Mouse (Mus musculus) heart, embryonic 12.5 days (tissue): ENCODE results near the gene Ipo7. TPM values are rescaled to one million over a fixed set of nuclear protein-coding genes. Genes with fewer than 3 reads are reported as not detected.
"Not testable (repeated sequence)": the region's sequence is repeated elsewhere in the genome, so short reads cannot be mapped to it uniquely, and the experiment has no call there.

ENCODE experiments used
- ATAC-seq: fragments of 200-750 bp; cut with Nextera tagmentation; 2 replicates; pipeline ENCODE4 v1.8.0; 2017; ENCODE audit warnings: moderate TSS enrichment, moderate library complexity; ENCODE audit not compliant: insufficient number of reproducible peaks, low FRiP score
- H3K27ac ChIP-seq: fragments of 300-500 bp; sonication (generic); 2 replicates; pipeline ENCODE4 v1.5.1; 2016; ENCODE audit warnings: mild to moderate bottlenecking, moderate library complexity; ENCODE audit not compliant: poor library complexity, severe bottlenecking
- H3K27me3 ChIP-seq: fragments of 300-500 bp; sonication (generic); replicated peaks from 2 replicates; pipeline ENCODE4 v1.6.1; 2016; ENCODE audit warnings: mild to moderate bottlenecking, moderate library complexity
- H3K36me3 ChIP-seq: fragments of 300-500 bp; sonication (generic); 2 replicates; pipeline ENCODE4 v1.6.1; 2016; ENCODE audit warnings: mild to moderate bottlenecking, moderate library complexity
- H3K4me1 ChIP-seq: fragments of 300-500 bp; sonication (generic); replicated peaks from 2 replicates; pipeline ENCODE4 v1.6.1; 2016; ENCODE audit warnings: mild to moderate bottlenecking
- H3K4me2 ChIP-seq: fragments of 300-500 bp; sonication (generic); 2 replicates; pipeline ENCODE4 v1.6.1; 2016; ENCODE audit warnings: mild to moderate bottlenecking, moderate library complexity
- H3K4me3 ChIP-seq: fragments of 300-500 bp; sonication (generic); 2 replicates; pipeline ENCODE4 v1.5.1; 2016; ENCODE audit warnings: mild to moderate bottlenecking
- H3K9ac ChIP-seq: fragments of 300-500 bp; sonication (generic); 2 replicates; pipeline ENCODE4 v1.6.1; 2016; ENCODE audit warnings: mild to moderate bottlenecking, moderate library complexity
- H3K9me3 ChIP-seq: fragments of 300-500 bp; sonication (generic); replicated peaks from 2 replicates; pipeline ENCODE4 v1.6.1; 2016; ENCODE audit warnings: mild to moderate bottlenecking, moderate library complexity
- WGBS: fragments of 180-500 bp; shearing (Covaris S2); methylation state at CpG from one replicate; pipeline ENCODE4 v1.1.7; 2016; 5-methylcytosine and 5-hydroxymethylcytosine counted together
- polyA plus RNA-seq: library from polyadenylated mRNA; unstranded; fragments of >200 nt; fragmentation: Nextera tagmentation; extraction: Ambion mirVana; gene quantifications from 2 replicates; pipeline ENCODE4 v1.2.1, GENCODE M21; 2016

Ipo7 gene
- 43.8 and 43.9 TPM in 2 replicates for polyA plus RNA-seq

DNA sequence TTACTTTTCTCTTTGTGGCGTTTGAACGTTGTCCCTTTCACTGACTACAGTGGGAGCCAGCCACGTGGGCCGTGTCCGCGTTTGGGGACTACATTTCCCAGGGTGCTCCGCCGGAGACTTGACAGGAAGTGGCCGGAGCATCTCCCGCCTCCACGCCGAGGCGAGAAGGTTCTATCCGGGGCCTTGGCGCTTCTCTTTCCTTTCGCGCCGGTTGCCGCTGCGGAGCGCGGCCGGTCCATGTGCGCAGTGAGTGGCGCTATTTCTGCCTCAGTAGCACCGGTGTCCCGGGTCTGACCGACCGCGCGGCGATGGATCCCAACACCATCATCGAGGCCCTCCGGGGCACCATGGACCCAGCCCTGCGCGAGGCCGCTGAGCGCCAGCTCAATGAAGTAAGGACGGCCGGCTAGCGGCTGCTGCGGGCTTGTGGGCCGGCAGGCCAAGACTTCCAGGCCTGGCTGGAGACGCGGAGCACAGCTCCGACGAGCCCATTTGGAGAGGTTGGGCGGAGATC lies at the start of gene Ipo7:
Gene Ipo7, plus strand, starts transcription at position 158 of the 514 bp plus-strand sequence.
- H3K27ac ChIP-seq = peak within 1 kb of the TSS; percentile 90
- ATAC-seq = peak; percentile 96
- H3K9ac ChIP-seq = peak within 1 kb of the TSS; percentile 90
- H3K4me2 ChIP-seq = peak within 1 kb of the TSS; percentile 79
- H3K4me3 ChIP-seq = peak within 1 kb of the TSS; percentile 86
- H3K9me3 ChIP-seq = no peaks in the 10 kb centered on the region
- H3K36me3 ChIP-seq = no peaks in the 10 kb centered on the region
- no peaks in the 10 kb centered on the region for H3K27me3 ChIP-seq
- H3K4me1 ChIP-seq = peaks cover 6% of the 10 kb centered on the region; the same call in 1 of the 2 replicates
- WGBS = under 1% methylated on average over 48 of the region's 48 CpGs

DNA sequence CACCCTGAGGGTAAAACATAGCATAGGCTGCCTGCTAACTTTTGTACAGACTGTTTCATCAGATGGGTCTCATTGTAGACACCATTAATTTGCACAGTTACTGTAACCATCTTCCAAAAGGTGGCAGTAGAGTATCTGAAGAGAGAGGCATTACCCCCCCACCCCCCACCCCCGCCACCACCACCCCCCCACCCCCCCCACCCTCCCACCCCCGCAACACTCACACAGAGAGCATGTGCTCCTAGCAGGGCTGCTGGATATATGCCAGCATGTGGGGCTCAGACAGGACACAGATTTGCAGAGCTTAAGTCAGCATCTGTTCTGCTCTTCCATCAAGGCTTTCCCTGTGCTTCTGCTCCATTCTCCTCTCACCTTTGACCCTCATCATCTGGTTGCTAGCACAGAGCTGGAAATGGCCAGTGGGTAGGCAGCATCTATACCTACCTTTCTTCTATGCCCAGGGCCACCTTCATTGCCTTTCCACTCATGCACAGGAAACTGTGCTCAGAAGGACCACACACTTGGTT lies 49.1 kb upstream of the Ipo7 start:
- Histone ChIP-seq H3K9me3 (no peaks in the 10 kb centered on the region), H3K27ac (peak overlapping the region; percentile 51), H3K9ac (no peak overlapping the region), H3K27me3 (no peaks in the 10 kb centered on the region), H3K4me2 (no peak overlapping the region), H3K36me3 (peaks cover 9% of the 10 kb centered on the region), H3K4me1 (peaks cover 18% of the 10 kb centered on the region), H3K4me3 (no peak overlapping the region)
- ATAC-seq = peak; percentile 64; the same call in 1 of the 2 replicates
- WGBS = 0% methylated on average over 2 of the region's 2 CpGs

- Histone ChIP-seq H3K9ac (no peak overlapping the region), H3K27me3 (no peaks in the 10 kb centered on the region), H3K4me1 (peaks cover 18% of the 10 kb centered on the region), H3K9me3 (no peaks in the 10 kb centered on the region), H3K4me3 (no peak overlapping the region), H3K4me2 (no peak overlapping the region), H3K27ac (peak overlapping the region; percentile 51), H3K36me3 (peaks cover 9% of the 10 kb centered on the region)
- ATAC-seq = no peak
These were observed 48.5 kb upstream of the Ipo7 start for GRCm38 (mm10) chr7:109969542-109969941.

- Histone ChIP-seq H3K36me3 (peaks cover 54% of the 10 kb centered on the region), H3K9me3 (no peaks in the 10 kb centered on the region), H3K4me3 (no peak overlapping the region), H3K4me2 (no peak overlapping the region), H3K27ac (no peak overlapping the region), H3K9ac (no peak overlapping the region), H3K4me1 (no peaks in the 10 kb centered on the region), H3K27me3 (no peaks in the 10 kb centered on the region)
- no peak for ATAC-seq
- WGBS = 93% methylated on average over 6 of the region's 6 CpGs
These were observed 41.9 kb upstream of the Ipo7 start for GRCm38 (mm10) chr7:109975966-109976715.

GRCm38 (mm10) chr7:109977131-109977530 lies 40.9 kb upstream of the Ipo7 start:
- not testable (repeated sequence) for H3K27me3 ChIP-seq
- peaks cover 60% of the 10 kb centered on the region for H3K36me3 ChIP-seq
- WGBS = 63% methylated on average over 5 of the region's 5 CpGs

GRCm38 (mm10) chr7:109984608-109985007 lies 33.5 kb upstream of the Ipo7 start:
- WGBS = 81% methylated on average over 5 of the region's 5 CpGs
- not testable (repeated sequence) for H3K27ac ChIP-seq, H3K9ac ChIP-seq, H3K27me3 ChIP-seq, ATAC-seq, H3K9me3 ChIP-seq, H3K4me1 ChIP-seq, H3K4me3 ChIP-seq
- peaks cover 24% of the 10 kb centered on the region for H3K36me3 ChIP-seq
- H3K4me2 ChIP-seq = peak overlapping the region; percentile 82; the same call in 1 of the 2 replicates

More at GRCm38 (mm10) chr7:109977131-109977530, 40.9 kb upstream of the Ipo7 start:
- H3K4me3 ChIP-seq, ATAC-seq, H3K4me2 ChIP-seq, H3K9ac ChIP-seq, H3K4me1 ChIP-seq, H3K27ac ChIP-seq, H3K9me3 ChIP-seq: not testable (repeated sequence)

DNA sequence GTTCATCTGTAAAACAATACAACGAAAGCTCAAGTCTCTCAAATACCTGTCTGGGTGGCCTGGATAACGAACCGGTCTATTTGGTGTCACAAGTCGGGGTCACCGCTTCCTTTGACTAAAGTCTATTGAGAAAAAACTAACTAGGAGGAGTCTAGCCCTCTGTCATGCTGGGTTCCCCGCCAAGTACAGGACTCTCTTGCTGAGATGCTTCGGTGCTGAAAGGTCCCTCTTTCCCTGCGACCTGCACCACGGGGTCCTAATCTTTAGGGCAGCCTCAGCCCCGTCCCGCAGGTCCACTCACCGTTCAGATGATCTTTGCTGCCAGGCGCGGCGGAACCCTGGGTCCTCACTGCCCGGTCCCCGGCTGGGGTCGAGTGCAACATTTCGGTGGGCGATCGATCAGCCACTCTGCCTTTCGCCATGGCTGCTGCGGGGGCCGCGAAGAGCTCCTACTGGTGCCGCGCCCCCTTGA lies 32.4 kb upstream of the Ipo7 start:
- peak; percentile 51 for ATAC-seq
- WGBS = under 1% methylated on average over 27 of the region's 27 CpGs
- H3K4me2 ChIP-seq = peak overlapping the region; percentile 82

DNA sequence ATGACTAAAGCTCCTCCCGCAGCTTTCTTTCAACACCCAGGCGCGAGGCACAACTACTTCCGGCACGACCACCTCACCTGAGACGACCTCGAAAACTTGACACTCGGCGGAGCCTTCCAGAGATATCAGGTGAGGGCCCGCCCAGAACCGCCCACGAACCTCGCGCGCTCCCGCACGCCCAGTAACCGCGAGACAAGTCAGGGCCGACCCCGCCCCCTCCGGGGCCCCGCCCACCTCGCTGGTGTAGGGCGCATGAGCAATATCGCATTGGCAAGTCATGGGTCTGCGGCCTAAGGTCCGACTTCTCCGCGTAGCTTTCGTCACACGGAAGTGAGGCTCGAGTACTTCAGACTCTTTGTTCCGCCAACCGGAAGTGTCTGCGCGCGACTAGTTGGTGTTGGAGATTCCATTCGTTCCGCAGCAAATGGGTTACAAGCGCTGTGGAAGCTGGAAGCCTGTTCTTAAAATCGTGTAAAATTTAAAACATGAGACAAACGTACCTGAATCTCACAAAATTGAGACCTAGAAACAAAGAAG lies 31.9 kb upstream of the Ipo7 start:
- under 1% methylated on average over 43 of the region's 43 CpGs for WGBS

More for the DNA sequence above, 32.4 kb upstream of the Ipo7 start:
- peak overlapping the region; percentile 78 for H3K27ac ChIP-seq
- peaks cover 14% of the 10 kb centered on the region for H3K36me3 ChIP-seq
- H3K9ac ChIP-seq = peak overlapping the region; percentile 89
- H3K9me3 ChIP-seq = no peaks in the 10 kb centered on the region
- H3K27me3 ChIP-seq = no peaks in the 10 kb centered on the region
- H3K4me1 ChIP-seq = peaks cover 9% of the 10 kb centered on the region; the same call in 1 of the 2 replicates
- H3K4me3 ChIP-seq = peak overlapping the region; percentile 81

GRCm38 (mm10) chr7:109986775-109987174 lies 31.3 kb upstream of the Ipo7 start, which contains the start of gene Tmem41b:
Gene Tmem41b (minus strand): TSS chr7:109986929.
- ATAC-seq, H3K4me1 ChIP-seq, H3K9me3 ChIP-seq, H3K27me3 ChIP-seq, H3K36me3 ChIP-seq: not testable (repeated sequence)
- peak within 1 kb of the TSS; percentile 81 for H3K4me3 ChIP-seq
- H3K27ac ChIP-seq = peak within 1 kb of the TSS; percentile 78
- 34% methylated on average over 6 of the region's 6 CpGs for WGBS
- peak within 1 kb of the TSS; percentile 82 for H3K4me2 ChIP-seq
- H3K9ac ChIP-seq = peak within 1 kb of the TSS; percentile 89

More for the DNA sequence above, 31.9 kb upstream of the Ipo7 start:
- ATAC-seq = peak; percentile 100
- H3K4me1 ChIP-seq = peaks cover 9% of the 10 kb centered on the region; the same call in 1 of the 2 replicates
- peak overlapping the region; percentile 81 for H3K4me3 ChIP-seq
- peaks cover 13% of the 10 kb centered on the region for H3K36me3 ChIP-seq
- H3K9ac ChIP-seq = peak overlapping the region; percentile 89
- H3K9me3 ChIP-seq = no peaks in the 10 kb centered on the region
- H3K27me3 ChIP-seq = no peaks in the 10 kb centered on the region
- peak overlapping the region; percentile 78 for H3K27ac ChIP-seq
- peak overlapping the region; percentile 82 for H3K4me2 ChIP-seq

DNA sequence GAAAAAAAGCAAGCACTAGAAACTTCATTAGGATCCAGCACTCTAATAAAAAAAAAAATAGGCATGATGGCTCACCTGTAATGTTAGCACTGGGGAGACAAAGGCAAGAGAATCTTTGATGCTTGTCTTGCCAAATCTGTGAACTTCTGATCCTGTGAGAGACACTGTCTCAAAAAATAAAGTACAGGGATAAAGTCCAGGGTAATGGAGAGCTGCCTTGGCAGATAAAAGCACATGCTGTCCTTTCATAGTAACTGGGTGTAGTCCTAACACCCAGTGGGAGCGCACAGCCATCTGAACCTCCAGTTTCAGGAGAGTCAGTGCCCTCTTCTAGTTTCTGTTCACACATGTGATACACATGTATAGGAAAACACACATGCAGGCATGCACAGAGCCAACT lies 26.8 kb upstream of the Ipo7 start:
- no peak overlapping the region for H3K9ac ChIP-seq
- no peak overlapping the region for H3K4me3 ChIP-seq
- H3K27me3 ChIP-seq = no peaks in the 10 kb centered on the region
- 89% methylated on average over 1 of the region's 1 CpGs for WGBS
- H3K4me2 ChIP-seq = no peak overlapping the region
- H3K4me1 ChIP-seq = peaks cover 20% of the 10 kb centered on the region
- H3K9me3 ChIP-seq = no peaks in the 10 kb centered on the region
- H3K27ac ChIP-seq = no peak overlapping the region
- no peak for ATAC-seq
- H3K36me3 ChIP-seq = no peaks in the 10 kb centered on the region
